In the genomic region with DNA sequence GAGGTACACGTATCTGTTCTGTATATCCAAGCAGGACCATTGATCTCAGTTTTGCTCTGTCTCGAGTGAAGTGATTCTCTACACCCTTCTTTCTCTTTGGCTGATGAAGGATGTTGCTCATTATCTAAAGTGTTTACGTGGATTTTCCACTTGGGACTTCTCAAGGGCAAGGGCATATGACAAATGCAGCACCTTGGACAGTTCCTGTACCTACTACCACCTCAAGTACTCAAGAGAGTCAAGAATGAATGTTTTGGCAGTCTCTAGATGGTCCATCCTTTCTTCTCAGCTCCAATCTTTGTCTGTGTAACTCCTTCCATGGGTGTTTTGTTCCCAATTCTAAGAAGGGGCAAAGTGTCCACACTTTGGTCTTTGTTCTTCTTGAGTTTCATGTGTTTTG, we compare ENCODE assay signal across 26 mouse cellular contexts.
DNase-seq lines count a peak whose midpoint lies in the region; ATAC-seq and TF ChIP-seq lines count a peak whose summit lies in the region.
"Had no signal": no experiment of that assay in that cellular context is flagged by ENCODE, and none has a peak within 500 bp of the region (broad histone marks: within the 10 kb centered on the region; RNA-seq: fewer than 3 reads in every experiment).

No protein-coding gene starts in this region.

- no peaks in the 10 kb centered on the region for H3K9me3 ChIP-seq in ES-E14 (ENCODE audit: control insufficient read depth, insufficient read depth, low read depth, low read length)
- H3K9me3 ChIP-seq in hindbrain, postnatal 0 days (ENCODE audit: low read length): no peaks in the 10 kb centered on the region
- H3K9me3 ChIP-seq: forebrain, embryonic 12.5 days; limb, embryonic 12.5 days; liver, embryonic 13.5 days; lung, embryonic 15.5 days; neural tube, embryonic 15.5 days had no signal

- no peak overlapping the region for H3K4me3 ChIP-seq in ES-E14 (ENCODE audit: insufficient read depth in 1 of 2, low read depth in 1 of 2, low read length in 2 of 2, poor library complexity in 1 of 2, severe bottlenecking in 1 of 2)
- H3K4me3 ChIP-seq in hindbrain, postnatal 0 days (ENCODE audit: low read length): no peak overlapping the region
- H3K4me3 ChIP-seq: forebrain, embryonic 12.5 days; limb, embryonic 12.5 days; liver, embryonic 13.5 days; lung, embryonic 15.5 days; megakaryocyte, embryonic 14.5 days; neural tube, embryonic 15.5 days had no signal

- no peak overlapping the region for H3K4me2 ChIP-seq in hindbrain, postnatal 0 days (ENCODE audit: low read depth, low read length)
- H3K4me2 ChIP-seq: forebrain, embryonic 12.5 days; hindbrain, embryonic 14.5 days; limb, embryonic 12.5 days; liver, embryonic 13.5 days; lung, embryonic 15.5 days; neural tube, embryonic 15.5 days had no signal

- ATAC-seq in hindbrain, postnatal 0 days: no peak
- ATAC-seq: intestine, embryonic 16.5 days; midbrain, embryonic 16.5 days had no signal

- no peak overlapping the region for H3K9ac ChIP-seq in ES-E14 (ENCODE audit: insufficient read depth, low read depth, low read length, poor library complexity, severe bottlenecking)
- H3K9ac ChIP-seq in hindbrain, postnatal 0 days (replicated peaks; ENCODE audit: low read length): no peak overlapping the region
- H3K9ac ChIP-seq: forebrain, embryonic 12.5 days; hindbrain, embryonic 14.5 days; limb, embryonic 12.5 days; liver, embryonic 13.5 days; lung, embryonic 15.5 days; neural tube, embryonic 15.5 days had no signal

- no peaks in the 10 kb centered on the region for H3K27me3 ChIP-seq in hindbrain, postnatal 0 days (ENCODE audit: insufficient read depth, low read length)
- H3K27me3 ChIP-seq: forebrain, embryonic 12.5 days; limb, embryonic 12.5 days; liver, embryonic 13.5 days; lung, embryonic 15.5 days; megakaryocyte, embryonic 14.5 days; neural tube, embryonic 15.5 days had no signal

- in situ Hi-C loops in ES-E14 (cut with MboI; ENCODE audit: low sequenced_read_pairs in 2 of 2, unreplicated experiment in 2 of 2): no loop called here

- H3K36me3 ChIP-seq in ES-E14 (ENCODE audit: control insufficient read depth, insufficient read depth, low read length, poor library complexity, severe bottlenecking): no peaks in the 10 kb centered on the region
- no peaks in the 10 kb centered on the region for H3K36me3 ChIP-seq in hindbrain, postnatal 0 days (ENCODE audit: insufficient read depth, low read length)
- H3K36me3 ChIP-seq: forebrain, embryonic 12.5 days; limb, embryonic 12.5 days; liver, embryonic 13.5 days; lung, embryonic 15.5 days; neural tube, embryonic 15.5 days had no signal

- H3K4me1 ChIP-seq in ES-E14 (ENCODE audit: control insufficient read depth in 2 of 2, insufficient read depth in 2 of 2, low read length in 2 of 2, poor library complexity in 1 of 2): no peaks in the 10 kb centered on the region
- H3K4me1 ChIP-seq in hindbrain, postnatal 0 days (ENCODE audit: insufficient read depth, low read length): no peaks in the 10 kb centered on the region
- H3K4me1 ChIP-seq: forebrain, embryonic 12.5 days; limb, embryonic 12.5 days; liver, embryonic 13.5 days; lung, embryonic 15.5 days; megakaryocyte, embryonic 14.5 days had no signal

- WGBS in hindbrain, postnatal 0 days: 89% methylated on average over 3 of the region's 3 CpGs

- TF ChIP-seq CTCF in hindbrain, postnatal 0 days (IDR thresholded peaks at IDR 0.05; ENCODE audit: low read depth): no peak

- peak; percentile 12 for DNase-seq in kidney, postnatal 10 days
- DNase-seq in kidney, adult 9 months: no peak
- DNase-seq in ES-E14 (ENCODE audit: low read depth, low spot score): peak; percentile 40
- peak; percentile 54 for DNase-seq in embryo, embryonic 11 days
- peak; percentile 42 for DNase-seq in mesoderm, embryonic 11.5 days (ENCODE audit: low read depth, low spot score)
- no peak for DNase-seq in ovary, postnatal 10 days (ENCODE audit: low spot score)
- no peak for DNase-seq in hindbrain, postnatal 0 days (ENCODE audit: low spot score)
- no peak for DNase-seq in right cerebral cortex, postnatal 14 days
- DNase-seq: adrenal gland, adult 2 months; B cell, adult 2 months; cerebellum, adult 11 months; cerebellum, postnatal 10 days; gastrocnemius, postnatal 36 days; liver, embryonic 13.5 days; lung, postnatal 36 days; thymus, adult 2 months; thymus, postnatal 4 days had no signal

- H3K27ac ChIP-seq in ES-E14 (ENCODE audit: insufficient read depth, low read depth, low read length, poor library complexity, severe bottlenecking): no peak overlapping the region
- no peak overlapping the region for H3K27ac ChIP-seq in hindbrain, postnatal 0 days
- H3K27ac ChIP-seq: forebrain, embryonic 12.5 days; hindbrain, embryonic 14.5 days; limb, embryonic 12.5 days; liver, embryonic 13.5 days; lung, embryonic 15.5 days; neural tube, embryonic 15.5 days; stomach, postnatal 0 days had no signal

TF ChIP-seq in ES-E14, 5 proteins besides CTCF, POLR2A, EP300 and RAD21:
- TF ChIP-seq CHD2 (IDR thresholded peaks at IDR 0.05; ENCODE audit: low read depth, low read length): no peak
- no peak for TF ChIP-seq MAFK (IDR thresholded peaks at IDR 0.05; ENCODE audit: insufficient read depth, low read depth, low read length)
- no peak for TF ChIP-seq ZNF384 (IDR thresholded peaks at IDR 0.05; ENCODE audit: low read depth, low read length)
- TF ChIP-seq HCFC1 (IDR thresholded peaks at IDR 0.05; ENCODE audit: borderline replicate concordance, insufficient read depth, low read length): no peak
- no peak for TF ChIP-seq ZC3H11A (IDR thresholded peaks at IDR 0.05; ENCODE audit: borderline replicate concordance, low read depth, low read length)

Comparison
In these comparisons a context has a peak if more than half of its experiments do, and no peak if none do; other contexts are left out.
1. DNase-seq: peak in kidney, postnatal 10 days (single experiment), ES-E14 (single experiment), embryo, embryonic 11 days (single experiment) and mesoderm, embryonic 11.5 days (single experiment); none in kidney, adult 9 months (single experiment), ovary, postnatal 10 days (single experiment), hindbrain, postnatal 0 days (single experiment) and right cerebral cortex, postnatal 14 days (single experiment).